Mouse (Mus musculus) midbrain, postnatal 0 days (tissue): ENCODE measurements around the gene Tmem53. TPM values are rescaled to one million over a fixed set of nuclear protein-coding genes. Genes with fewer than 3 reads are reported as not detected.
A peak's percentile ranks its signal among the peaks of the same experiment; 100 is the strongest.

Source experiments
- ATAC-seq: fragments of 200-750 bp; cut with Nextera tagmentation; 2 replicates; pipeline ENCODE4 v1.8.0; 2017; ENCODE audit warnings: moderate number of reproducible peaks, mild to moderate bottlenecking, moderate TSS enrichment, moderate library complexity; ENCODE audit not compliant: low FRiP score
- DNase-seq: peaks from one replicate; pipeline ENCODE4 v3.0.0-alpha.2; 2015; ENCODE audit warnings: low spot score
- H3K27ac ChIP-seq: fragments of 300-500 bp; sonication (generic); 2 replicates; pipeline ENCODE4 v1.5.1; 2014; ENCODE audit warnings: low read depth, mild to moderate bottlenecking, low read length, mixed read lengths
- H3K27me3 ChIP-seq: fragments of 300-500 bp; sonication (generic); 2 replicates; pipeline ENCODE4 v1.6.1; 2014; ENCODE audit warnings: low read length, control low read depth, mixed read lengths; ENCODE audit not compliant: insufficient read depth
- H3K36me3 ChIP-seq: fragments of 300-500 bp; sonication (generic); 2 replicates; pipeline ENCODE4 v1.6.1; 2014; ENCODE audit warnings: low read length, control low read depth, mixed read lengths; ENCODE audit not compliant: insufficient read depth
- H3K4me1 ChIP-seq: fragments of 300-500 bp; sonication (generic); 2 replicates; pipeline ENCODE4 v1.6.1; 2014; ENCODE audit warnings: mild to moderate bottlenecking, control low read depth, antibody characterized with exemption, low read length, mixed read lengths; ENCODE audit not compliant: insufficient read depth
- H3K4me2 ChIP-seq: fragments of 300-500 bp; sonication (generic); 2 replicates; pipeline ENCODE4 v1.6.1; 2014; ENCODE audit warnings: low read depth, mild to moderate bottlenecking, low read length, mixed read lengths; ENCODE audit not compliant: poor library complexity, severe bottlenecking
- H3K4me3 ChIP-seq: fragments of 300-500 bp; sonication (generic); 2 replicates; pipeline ENCODE4 v1.5.1; 2014; ENCODE audit warnings: low read depth, mild to moderate bottlenecking, low read length, moderate library complexity
- H3K9ac ChIP-seq: fragments of 300-500 bp; sonication (generic); replicated peaks from 2 replicates; pipeline ENCODE4 v1.6.1; 2014; ENCODE audit warnings: mild to moderate bottlenecking, low read length, moderate library complexity, mixed read lengths; ENCODE audit not compliant: poor library complexity, severe bottlenecking
- H3K9me3 ChIP-seq: fragments of 300-500 bp; sonication (generic); 2 replicates; pipeline ENCODE4 v1.6.1; 2016; ENCODE audit warnings: low read length, control low read depth
- CTCF ChIP-seq: IDR thresholded peaks from 2 replicates; pipeline ENCODE4 v1.5.1; 2016; ENCODE audit warnings: antibody characterized with exemption, mild to moderate bottlenecking
- WGBS: fragments of 180-500 bp; shearing (Covaris S2); extraction: QIAGEN DNeasy Blood & Tissue Kit; methylation state at CpG from one replicate; pipeline ENCODE4 v1.1.7; 2014; 5-methylcytosine and 5-hydroxymethylcytosine counted together
- polyA plus RNA-seq: library from polyadenylated mRNA; unstranded; fragments of >200 nt; fragmentation: Nextera tagmentation; extraction: Ambion mirVana; gene quantifications from 2 replicates; pipeline ENCODE4 v1.2.1, GENCODE M21; 2015
- total RNA-seq: library from RNA; depleted of rRNA; stranded (reverse); fragments of >200 nt; gene quantifications from 2 replicates; pipeline ENCODE4 v1.2.3, GENCODE M21; 2014

Gene Tmem53
- total and polyA plus RNA-seq, 2 experiments from 2014 or later: 7.6 to 9.7 TPM

GRCm38 (mm10) chr4:117214250-117214649, 37.5 kb upstream of the Tmem53 start:
- H3K9ac ChIP-seq: no peak overlapping the region
- 85% methylated on average over 6 of the region's 6 CpGs for WGBS
- no peak overlapping the region for H3K27ac ChIP-seq
- H3K4me1 ChIP-seq: no peaks in the 10 kb centered on the region
- no peak for ATAC-seq
- H3K4me3 ChIP-seq: no peak overlapping the region
- no peaks in the 10 kb centered on the region for H3K36me3 ChIP-seq
- TF ChIP-seq CTCF: no peak
- no peaks in the 10 kb centered on the region for H3K9me3 ChIP-seq
- no peaks in the 10 kb centered on the region for H3K27me3 ChIP-seq
- no peak overlapping the region for H3K4me2 ChIP-seq
- no peak for DNase-seq

DNA sequence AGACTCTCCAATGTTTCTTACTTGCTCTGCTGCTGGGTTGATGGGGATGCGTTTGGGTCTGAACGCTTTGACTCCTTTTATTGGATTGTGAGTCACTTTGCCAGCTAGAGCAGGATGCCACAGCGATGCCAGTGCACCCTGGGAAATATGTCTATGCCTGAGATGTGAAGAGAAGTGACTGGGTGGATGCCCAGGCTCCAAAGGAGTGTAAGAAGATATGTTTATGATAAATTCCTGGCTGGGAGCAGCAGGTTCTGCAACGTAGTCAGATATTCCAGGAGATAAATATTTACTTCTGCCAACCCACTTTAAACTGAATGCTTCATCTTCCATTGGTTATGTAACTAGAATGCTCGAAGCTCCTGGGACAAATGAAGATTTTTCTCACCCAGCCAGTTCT, 34.7 kb upstream of the Tmem53 start:
- H3K4me1 ChIP-seq: no peaks in the 10 kb centered on the region
- WGBS: 78% methylated on average over 5 of the region's 5 CpGs
- no peak for TF ChIP-seq CTCF
- no peak overlapping the region for H3K4me3 ChIP-seq
- ATAC-seq: no peak
- H3K36me3 ChIP-seq: no peaks in the 10 kb centered on the region
- H3K9me3 ChIP-seq: no peaks in the 10 kb centered on the region
- DNase-seq: no peak
- H3K27me3 ChIP-seq: no peaks in the 10 kb centered on the region
- no peak overlapping the region for H3K4me2 ChIP-seq
- no peak overlapping the region for H3K27ac ChIP-seq
- no peak overlapping the region for H3K9ac ChIP-seq

DNA sequence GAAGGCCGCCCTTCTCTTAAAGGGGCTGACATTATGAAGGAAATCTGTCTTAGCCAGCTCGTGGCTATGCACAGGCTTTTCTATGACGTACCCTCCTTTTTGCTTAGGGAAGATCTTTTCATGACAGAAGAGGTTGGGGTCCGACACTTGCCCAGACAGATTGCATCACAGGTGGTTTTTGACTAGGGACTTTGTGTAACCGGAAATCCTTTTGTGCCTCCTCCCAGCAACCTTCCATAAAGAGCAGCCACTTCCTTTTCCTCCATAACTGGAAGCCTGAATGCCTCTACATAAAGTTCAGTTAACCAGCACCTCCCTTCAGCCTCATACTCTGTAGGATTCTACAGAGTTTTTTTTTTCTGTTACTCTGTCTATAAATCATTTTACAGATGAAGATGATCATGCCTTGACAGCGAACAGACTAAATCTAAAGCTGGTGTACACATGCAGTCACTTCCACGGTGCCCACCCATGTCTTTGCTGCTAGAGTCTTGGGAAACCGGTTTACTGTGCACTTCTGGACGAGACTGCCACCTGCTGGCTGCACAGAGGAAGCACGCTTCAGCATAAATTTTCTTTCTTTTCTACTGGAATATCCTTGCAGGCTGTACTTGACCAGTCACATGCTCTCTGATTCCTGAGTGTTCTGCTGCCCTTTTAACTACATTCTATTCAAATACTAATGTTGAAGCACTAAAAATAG, 33.1 kb upstream of the Tmem53 start:
- no peaks in the 10 kb centered on the region for H3K36me3 ChIP-seq
- 37% methylated on average over 10 of the region's 10 CpGs for WGBS
- no peak overlapping the region for H3K27ac ChIP-seq
- H3K4me3 ChIP-seq: no peak overlapping the region
- H3K27me3 ChIP-seq: no peaks in the 10 kb centered on the region
- peak; percentile 65 for ATAC-seq
- no peak overlapping the region for H3K9ac ChIP-seq
- TF ChIP-seq CTCF: peak; percentile 96
- no peak overlapping the region for H3K4me2 ChIP-seq
- H3K9me3 ChIP-seq: no peaks in the 10 kb centered on the region
- peak; percentile 80 for DNase-seq
- no peaks in the 10 kb centered on the region for H3K4me1 ChIP-seq

- Histone ChIP-seq H3K36me3 (no peaks in the 10 kb centered on the region), H3K4me3 (no peak overlapping the region), H3K4me1 (no peaks in the 10 kb centered on the region), H3K9me3 (no peaks in the 10 kb centered on the region), H3K27ac (no peak overlapping the region), H3K27me3 (no peaks in the 10 kb centered on the region), H3K4me2 (no peak overlapping the region), H3K9ac (no peak overlapping the region)
- ATAC-seq (no peak), DNase-seq (no peak)
- 77% methylated on average over 9 of the region's 9 CpGs for WGBS
- TF ChIP-seq CTCF: no peak
Measured at GRCm38 (mm10) chr4:117220741-117221515, 30.8 kb upstream of the Tmem53 start.

GRCm38 (mm10) chr4:117221836-117222235, 29.9 kb upstream of the Tmem53 start:
- ATAC-seq: no peak
- H3K36me3 ChIP-seq: no peaks in the 10 kb centered on the region
- no peak for TF ChIP-seq CTCF

DNA sequence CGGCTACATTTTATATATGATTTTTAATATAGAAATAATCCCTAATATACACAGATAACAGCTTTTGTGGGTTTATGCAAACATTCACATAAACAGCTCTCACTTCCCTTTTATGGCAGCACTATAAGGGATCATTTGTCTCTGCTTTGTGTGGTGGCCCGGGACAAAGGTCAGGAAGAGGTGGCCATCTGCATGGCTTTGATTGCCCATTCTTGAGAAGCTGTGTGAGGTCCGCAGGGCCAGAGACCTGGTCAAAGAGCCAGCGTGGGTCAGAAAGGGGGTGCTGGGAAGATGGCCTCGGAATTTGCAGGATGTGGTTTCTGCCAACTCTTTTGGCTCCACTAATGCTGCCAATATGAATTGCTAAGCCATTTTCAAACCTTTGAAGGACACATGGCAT, 28.8 kb upstream of the Tmem53 start:
- H3K4me3 ChIP-seq: no peak overlapping the region
- 67% methylated on average over 5 of the region's 5 CpGs for WGBS
- no peaks in the 10 kb centered on the region for H3K36me3 ChIP-seq
- DNase-seq (no peak), ATAC-seq (no peak)
- no peaks in the 10 kb centered on the region for H3K27me3 ChIP-seq
- H3K9ac ChIP-seq: no peak overlapping the region
- no peak overlapping the region for H3K27ac ChIP-seq
- no peaks in the 10 kb centered on the region for H3K4me1 ChIP-seq
- no peaks in the 10 kb centered on the region for H3K9me3 ChIP-seq
- no peak for TF ChIP-seq CTCF
- H3K4me2 ChIP-seq: no peak overlapping the region

More at GRCm38 (mm10) chr4:117221836-117222235, 29.9 kb upstream of the Tmem53 start:
- Histone ChIP-seq H3K4me3 (no peak overlapping the region), H3K9ac (no peak overlapping the region), H3K4me1 (no peaks in the 10 kb centered on the region), H3K27ac (no peak overlapping the region), H3K27me3 (no peaks in the 10 kb centered on the region), H3K4me2 (no peak overlapping the region), H3K9me3 (no peaks in the 10 kb centered on the region)
- DNase-seq: no peak
- WGBS: 88% methylated on average over 8 of the region's 9 CpGs
